Mouse (Mus musculus): ENCODE data around the gene Abcc4. TPM values are rescaled to one million over a fixed set of nuclear protein-coding genes. Genes with fewer than 3 reads are reported as not detected.

Gene Abcc4
- polyA plus RNA-seq, 1 experiment from 2014 or later, result 4.5 TPM

- Histone ChIP-seq H3K9ac (ENCODE audit: low read depth, low read length) (no peak overlapping the region), H3K4me1 (replicated peaks; ENCODE audit: control insufficient read depth, insufficient read depth, low read length) (peaks cover 3% of the 10 kb centered on the region; the same call in 1 of the 2 replicates), H3K27me3 (replicated peaks; ENCODE audit: control insufficient read depth, insufficient read depth, low read length) (peaks cover 3% of the 10 kb centered on the region), H3K9me3 (ENCODE audit: control insufficient read depth, low read length) (no peaks in the 10 kb centered on the region), H3K4me3 (ENCODE audit: low read depth, low read length) (no peak overlapping the region), H3K36me3 (ENCODE audit: control insufficient read depth, insufficient read depth, low read length) (no peaks in the 10 kb centered on the region), H3K4me2 (no peak overlapping the region), H3K27ac (ENCODE audit: low read depth, low read length) (no peak overlapping the region)
- no peak for DNase-seq (ENCODE audit: low spot score)
- ATAC-seq (replicated peaks; ENCODE audit: low FRiP score), result no peak
- WGBS, result 82% methylated on average over 6 of the region's 6 CpGs
Observed at GRCm38 (mm10) chr14:118714720-118715119, 8.7 kb upstream of the Abcc4 start.

DNA sequence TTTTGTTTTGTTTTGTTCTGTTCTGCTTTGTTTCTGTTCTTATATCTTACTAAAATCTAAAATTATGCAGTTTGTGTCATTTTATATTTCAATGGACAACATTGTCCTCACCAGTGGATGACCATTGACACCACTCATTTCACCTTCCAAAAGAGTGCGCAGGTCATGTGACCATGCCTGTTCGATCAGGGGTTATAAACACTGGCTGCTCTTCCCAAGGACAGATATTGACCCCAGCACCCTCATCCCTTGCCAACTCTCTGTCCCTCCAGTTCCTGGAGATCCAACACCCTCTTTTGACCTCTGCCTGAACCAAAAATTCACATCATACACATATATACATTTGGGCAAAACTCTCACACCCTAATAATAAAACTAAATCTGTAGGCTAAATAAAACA lies 8.3 kb upstream of the Abcc4 start:
- no peak for DNase-seq (ENCODE audit: low spot score)
- Histone ChIP-seq H3K9ac (ENCODE audit: low read depth, low read length) (no peak overlapping the region), H3K4me3 (ENCODE audit: low read depth, low read length) (no peak overlapping the region), H3K36me3 (ENCODE audit: control insufficient read depth, insufficient read depth, low read length) (no peaks in the 10 kb centered on the region), H3K27ac (ENCODE audit: low read depth, low read length) (no peak overlapping the region), H3K9me3 (ENCODE audit: control insufficient read depth, low read length) (no peaks in the 10 kb centered on the region), H3K4me2 (no peak overlapping the region), H3K4me1 (replicated peaks; ENCODE audit: control insufficient read depth, insufficient read depth, low read length) (peaks cover 3% of the 10 kb centered on the region; the same call in 1 of the 2 replicates), H3K27me3 (replicated peaks; ENCODE audit: control insufficient read depth, insufficient read depth, low read length) (peaks cover 3% of the 10 kb centered on the region)
- no peak for ATAC-seq (replicated peaks; ENCODE audit: low FRiP score)
- 79% methylated on average over 2 of the region's 2 CpGs for WGBS

GRCm38 (mm10) chr14:118713869-118714268 lies 7.8 kb upstream of the Abcc4 start:
- H3K4me3 ChIP-seq (ENCODE audit: low read depth, low read length), result no peak overlapping the region
- H3K36me3 ChIP-seq (ENCODE audit: control insufficient read depth, insufficient read depth, low read length), result no peaks in the 10 kb centered on the region
- H3K27me3 ChIP-seq (replicated peaks; ENCODE audit: control insufficient read depth, insufficient read depth, low read length), result peaks cover 3% of the 10 kb centered on the region
- peak overlapping the region; percentile 61 for H3K4me2 ChIP-seq
- DNase-seq (ENCODE audit: low spot score), result no peak
- H3K9me3 ChIP-seq (ENCODE audit: control insufficient read depth, low read length), result no peaks in the 10 kb centered on the region
- no peak overlapping the region for H3K27ac ChIP-seq (ENCODE audit: low read depth, low read length)
- 19% methylated on average over 8 of the region's 8 CpGs for WGBS
- H3K9ac ChIP-seq (ENCODE audit: low read depth, low read length), result no peak overlapping the region
- no peak for ATAC-seq (replicated peaks; ENCODE audit: low FRiP score)
- peaks cover 3% of the 10 kb centered on the region; the same call in 1 of the 2 replicates for H3K4me1 ChIP-seq (replicated peaks; ENCODE audit: control insufficient read depth, insufficient read depth, low read length)

GRCm38 (mm10) chr14:118713408-118713807 lies 7.4 kb upstream of the Abcc4 start:
- Histone ChIP-seq H3K4me1 (replicated peaks; ENCODE audit: control insufficient read depth, insufficient read depth, low read length) (peaks cover 3% of the 10 kb centered on the region; the same call in 1 of the 2 replicates), H3K9me3 (ENCODE audit: control insufficient read depth, low read length) (no peaks in the 10 kb centered on the region), H3K4me3 (ENCODE audit: low read depth, low read length) (no peak overlapping the region), H3K27me3 (replicated peaks; ENCODE audit: control insufficient read depth, insufficient read depth, low read length) (peaks cover 3% of the 10 kb centered on the region), H3K27ac (ENCODE audit: low read depth, low read length) (no peak overlapping the region), H3K9ac (ENCODE audit: low read depth, low read length) (no peak overlapping the region), H3K4me2 (peak overlapping the region; percentile 61), H3K36me3 (ENCODE audit: control insufficient read depth, insufficient read depth, low read length) (no peaks in the 10 kb centered on the region)
- ATAC-seq (replicated peaks; ENCODE audit: low FRiP score) (no peak), DNase-seq (ENCODE audit: low spot score) (no peak)
- WGBS, result 3% methylated on average over 18 of the region's 18 CpGs

DNA sequence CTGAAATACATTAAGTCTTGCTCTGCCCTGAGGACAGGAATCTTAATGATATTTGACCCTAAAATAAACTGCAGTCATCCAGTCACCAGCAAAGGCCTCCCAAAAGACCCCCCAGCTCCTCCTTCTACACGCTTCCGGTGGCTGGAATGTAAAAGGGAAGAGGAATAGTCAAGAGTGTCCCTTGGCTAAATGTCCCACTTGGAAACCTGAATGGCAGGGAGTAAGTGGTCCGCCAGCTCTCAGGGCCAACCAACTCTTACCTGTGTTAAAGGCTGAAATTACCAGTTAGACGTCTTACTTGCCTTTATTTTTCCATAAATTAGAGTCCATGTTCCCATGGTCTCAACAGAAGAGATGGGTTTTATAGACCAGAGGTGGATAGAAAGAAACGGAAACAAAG lies 6.9 kb upstream of the Abcc4 start:
- H3K4me3 ChIP-seq (ENCODE audit: low read depth, low read length), result no peak overlapping the region
- no peaks in the 10 kb centered on the region for H3K9me3 ChIP-seq (ENCODE audit: control insufficient read depth, low read length)
- H3K4me2 ChIP-seq, result peak overlapping the region; percentile 61; the same call in 1 of the 2 replicates
- ATAC-seq (replicated peaks; ENCODE audit: low FRiP score) (no peak), DNase-seq (ENCODE audit: low spot score) (no peak)
- H3K4me1 ChIP-seq (replicated peaks; ENCODE audit: control insufficient read depth, insufficient read depth, low read length), result peaks cover 3% of the 10 kb centered on the region; the same call in 1 of the 2 replicates
- no peaks in the 10 kb centered on the region for H3K36me3 ChIP-seq (ENCODE audit: control insufficient read depth, insufficient read depth, low read length)
- H3K27ac ChIP-seq (ENCODE audit: low read depth, low read length), result no peak overlapping the region
- 65% methylated on average over 5 of the region's 5 CpGs for WGBS
- peaks cover 3% of the 10 kb centered on the region for H3K27me3 ChIP-seq (replicated peaks; ENCODE audit: control insufficient read depth, insufficient read depth, low read length)
- no peak overlapping the region for H3K9ac ChIP-seq (ENCODE audit: low read depth, low read length)

DNA sequence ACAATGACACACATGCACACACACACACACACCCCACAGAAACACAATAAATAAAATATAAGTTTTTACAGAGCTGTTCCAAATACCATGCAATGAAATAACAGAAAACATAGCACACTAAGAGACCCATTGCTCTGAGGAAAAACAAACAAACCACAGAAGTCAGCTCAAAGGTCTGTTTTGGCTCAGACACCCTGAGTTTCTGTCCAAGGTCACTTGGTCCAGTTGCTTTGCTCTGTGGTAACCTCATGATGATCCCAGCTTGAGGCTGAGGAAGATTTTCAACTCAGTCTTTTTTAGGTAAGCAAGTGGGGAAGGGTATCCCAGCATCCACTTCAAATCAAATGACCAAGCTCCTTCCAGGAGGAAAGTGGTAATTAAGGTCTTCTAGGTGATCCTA lies 4.9 kb upstream of the Abcc4 start:
- H3K9me3 ChIP-seq (ENCODE audit: control insufficient read depth, low read length), result no peaks in the 10 kb centered on the region
- no peaks in the 10 kb centered on the region for H3K36me3 ChIP-seq (ENCODE audit: control insufficient read depth, insufficient read depth, low read length)
- H3K4me3 ChIP-seq (ENCODE audit: low read depth, low read length), result no peak overlapping the region
- no peak overlapping the region for H3K9ac ChIP-seq (ENCODE audit: low read depth, low read length)
- peaks cover 9% of the 10 kb centered on the region for H3K27me3 ChIP-seq (replicated peaks; ENCODE audit: control insufficient read depth, insufficient read depth, low read length)
- no peak overlapping the region for H3K27ac ChIP-seq (ENCODE audit: low read depth, low read length)
- peaks cover 9% of the 10 kb centered on the region for H3K4me1 ChIP-seq (replicated peaks; ENCODE audit: control insufficient read depth, insufficient read depth, low read length)
- ATAC-seq (replicated peaks; ENCODE audit: low FRiP score) (no peak), DNase-seq (ENCODE audit: low spot score) (no peak)
- no peak overlapping the region for H3K4me2 ChIP-seq

GRCm38 (mm10) chr14:118709736-118710135 lies 3.7 kb upstream of the Abcc4 start:
- Histone ChIP-seq H3K4me1 (replicated peaks; ENCODE audit: control insufficient read depth, insufficient read depth, low read length) (peaks cover 13% of the 10 kb centered on the region), H3K4me3 (ENCODE audit: low read depth, low read length) (no peak overlapping the region), H3K27me3 (replicated peaks; ENCODE audit: control insufficient read depth, insufficient read depth, low read length) (peaks cover 14% of the 10 kb centered on the region), H3K9me3 (ENCODE audit: control insufficient read depth, low read length) (no peaks in the 10 kb centered on the region), H3K27ac (ENCODE audit: low read depth, low read length) (no peak overlapping the region), H3K36me3 (ENCODE audit: control insufficient read depth, insufficient read depth, low read length) (no peaks in the 10 kb centered on the region), H3K9ac (ENCODE audit: low read depth, low read length) (no peak overlapping the region), H3K4me2 (0 out of 2 replicates have a peak overlapping the region, but pooled peaks have one; percentile 6)
- ATAC-seq (replicated peaks; ENCODE audit: low FRiP score), result peak; percentile 44; the same call in 1 of the 2 replicates
- DNase-seq (ENCODE audit: low spot score), result peak; percentile 48
- WGBS, result 35% methylated on average over 11 of the region's 11 CpGs

- ATAC-seq (replicated peaks; ENCODE audit: low FRiP score) (no peak), DNase-seq (ENCODE audit: low spot score) (no peak)
- peaks cover 19% of the 10 kb centered on the region for H3K27me3 ChIP-seq (replicated peaks; ENCODE audit: control insufficient read depth, insufficient read depth, low read length)
- H3K9me3 ChIP-seq (ENCODE audit: control insufficient read depth, low read length), result no peaks in the 10 kb centered on the region
- no peaks in the 10 kb centered on the region for H3K36me3 ChIP-seq (ENCODE audit: control insufficient read depth, insufficient read depth, low read length)
- WGBS, result 79% methylated on average over 5 of the region's 5 CpGs
- H3K4me3 ChIP-seq (ENCODE audit: low read depth, low read length), result no peak overlapping the region
- H3K9ac ChIP-seq (ENCODE audit: low read depth, low read length), result no peak overlapping the region
- no peak overlapping the region for H3K4me2 ChIP-seq
- no peak overlapping the region for H3K27ac ChIP-seq (ENCODE audit: low read depth, low read length)
- H3K4me1 ChIP-seq (replicated peaks; ENCODE audit: control insufficient read depth, insufficient read depth, low read length), result peaks cover 13% of the 10 kb centered on the region
Observed at GRCm38 (mm10) chr14:118708126-118708525, 2.1 kb upstream of the Abcc4 start.

DNA sequence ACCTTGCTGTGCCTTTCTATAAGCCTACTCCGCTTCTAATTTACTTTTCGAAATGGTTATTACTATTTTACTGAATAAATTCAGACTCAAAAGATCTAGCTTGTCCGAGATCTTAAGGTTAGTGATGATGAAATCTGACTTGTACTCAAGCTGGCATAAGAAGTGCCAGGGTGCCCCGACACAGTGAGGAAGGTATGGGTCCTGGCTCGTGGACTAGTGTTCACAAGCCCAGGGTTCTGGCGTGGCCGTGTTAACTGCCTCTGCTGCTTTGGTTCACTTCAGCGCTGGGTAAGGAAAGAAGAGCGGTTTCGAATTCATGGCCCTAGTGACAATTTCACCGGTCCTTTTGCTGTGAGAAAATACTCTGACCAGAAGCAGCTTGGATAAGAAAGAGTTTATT lies 943 bp upstream of the Abcc4 start:
- no peak for DNase-seq (ENCODE audit: low spot score)
- H3K4me3 ChIP-seq (ENCODE audit: low read depth, low read length), result peak overlapping the region; percentile 81; the same call in 1 of the 2 replicates
- no peaks in the 10 kb centered on the region for H3K9me3 ChIP-seq (ENCODE audit: control insufficient read depth, low read length)
- no peaks in the 10 kb centered on the region for H3K36me3 ChIP-seq (ENCODE audit: control insufficient read depth, insufficient read depth, low read length)
- ATAC-seq (replicated peaks; ENCODE audit: low FRiP score), result no peak
- H3K27ac ChIP-seq (ENCODE audit: low read depth, low read length), result no peak overlapping the region
- peaks cover 13% of the 10 kb centered on the region for H3K4me1 ChIP-seq (replicated peaks; ENCODE audit: control insufficient read depth, insufficient read depth, low read length)
- H3K4me2 ChIP-seq, result peak overlapping the region; percentile 99
- H3K9ac ChIP-seq (ENCODE audit: low read depth, low read length), result no peak overlapping the region
- H3K27me3 ChIP-seq (replicated peaks; ENCODE audit: control insufficient read depth, insufficient read depth, low read length), result peaks cover 16% of the 10 kb centered on the region; the same call in 1 of the 2 replicates
- WGBS, result 81% methylated on average over 11 of the region's 11 CpGs

Measured in liver, embryonic 11.5 days (tissue).